Mouse (Mus musculus): ENCODE results near the gene Col4a5. TPM values are rescaled to one million over a fixed set of nuclear protein-coding genes. Genes with fewer than 3 reads are reported as not detected.

The Col4a5 gene
- total RNA-seq (2021): 10 to 100 TPM; 40.7 TPM

DNA sequence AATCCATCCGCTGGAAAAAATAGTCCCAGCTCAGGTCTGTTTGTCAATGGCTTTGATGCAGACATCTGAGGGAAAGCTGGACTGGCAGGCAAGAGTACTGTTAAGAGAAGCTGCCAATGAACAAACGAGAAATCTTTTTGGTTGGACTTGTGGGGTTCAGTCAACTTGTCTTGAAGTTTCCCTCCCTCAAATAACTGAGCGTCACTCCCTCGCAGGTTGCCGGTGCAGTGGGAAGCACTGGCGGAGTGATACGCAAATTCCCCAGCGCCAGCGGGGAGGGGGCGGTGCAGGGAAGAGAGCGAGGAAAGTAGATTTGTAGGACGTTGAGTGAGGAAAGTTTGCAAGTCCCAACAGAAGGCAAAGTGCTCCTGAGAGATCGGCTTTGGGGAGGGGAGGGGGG, at the start of gene Col4a5:
Col4a5 (plus strand) TSS at position 276 of the 400 bp plus-strand sequence.
- intact Hi-C loops (cut with DNase I): loop anchor here (10.0 kb wide), 1 partner anchor 170 kb away; no protein-coding TSS in a partner anchor
- DNase-seq: peak; percentile 48 to 59

DNA sequence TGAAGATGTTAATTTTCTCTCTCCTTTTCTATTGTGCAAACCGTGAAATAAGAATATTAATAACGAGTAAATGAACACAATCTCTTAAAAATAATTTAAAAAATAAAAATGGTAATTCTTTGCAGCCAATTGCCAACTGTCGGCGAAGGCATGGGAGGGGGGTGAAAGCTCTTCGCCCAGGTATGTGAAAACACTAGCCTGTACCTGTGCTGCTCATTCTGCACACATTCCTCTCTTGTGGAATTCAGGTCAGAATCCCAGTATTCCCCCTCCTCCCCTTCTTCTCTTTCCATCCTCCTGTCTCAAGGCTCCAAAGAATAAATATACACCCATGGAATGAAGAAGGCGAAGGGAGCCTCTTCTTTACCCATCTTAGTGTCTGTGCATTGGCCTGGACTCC, 38.4 kb upstream of the Col4a5 start:
- intact Hi-C loops (cut with DNase I): no loop called here
- no peak for DNase-seq

GRCm38 (mm10) chrX:141439423-141439822, 35.8 kb upstream of the Col4a5 start:
- intact Hi-C loops (cut with DNase I): no loop called here
- DNase-seq: no peak

- intact Hi-C loops (cut with DNase I): no loop called here
- no peak for DNase-seq
Observed at GRCm38 (mm10) chrX:141447936-141448335, 27.2 kb upstream of the Col4a5 start.

GRCm38 (mm10) chrX:141473470-141474302, 1.5 kb upstream of the Col4a5 start, which contains the start of gene Col4a6:
Col4a6 (minus strand) TSS chrX:141474076.
- intact Hi-C loops (cut with DNase I): loop anchor here (5.0 to 10.0 kb wide), 2 partner anchors 169 to 719 kb away; no protein-coding TSS in a partner anchor
- peak; percentile 5 to 9 for DNase-seq

- peak; percentile 10 to 22 for DNase-seq
- intact Hi-C loops (cut with DNase I): loop anchor here (10.0 kb wide), 1 partner anchor 171 kb away; no protein-coding TSS in a partner anchor
Observed at GRCm38 (mm10) chrX:141475566-141476327, 562 bp downstream of the Col4a5 start.

DNA sequence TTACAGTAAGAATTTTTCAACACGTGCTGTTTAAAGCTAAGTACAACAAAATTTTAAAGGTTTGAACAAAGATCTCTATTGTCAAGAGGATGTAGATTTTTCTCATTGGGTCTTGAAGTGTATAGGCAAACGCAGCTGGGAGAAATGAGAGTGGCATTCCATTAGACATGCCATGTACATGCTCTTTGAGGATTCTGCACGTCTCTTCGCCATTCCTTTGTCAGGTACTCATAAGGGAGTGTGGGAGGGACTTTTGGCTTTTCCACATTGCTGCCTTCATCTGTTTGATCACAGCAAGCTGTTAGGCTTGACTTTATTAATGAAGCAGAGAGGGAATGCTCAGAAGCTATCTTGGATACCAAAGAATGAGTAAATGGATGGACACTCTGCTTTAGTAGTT, 19.4 kb downstream of the Col4a5 start:
- DNase-seq: no peak
- intact Hi-C loops (cut with DNase I): no loop called here

GRCm38 (mm10) chrX:141503125-141503524, 27.9 kb downstream of the Col4a5 start:
- no peak for DNase-seq
- intact Hi-C loops (cut with DNase I): no loop called here

GRCm38 (mm10) chrX:141533447-141533846, 58.3 kb downstream of the Col4a5 start:
- intact Hi-C loops (cut with DNase I): no loop called here
- DNase-seq: no peak

- intact Hi-C loops (cut with DNase I): no loop called here
- DNase-seq: no peak
Observed at GRCm38 (mm10) chrX:141547471-141547870, 72.3 kb downstream of the Col4a5 start.

- intact Hi-C loops (cut with DNase I): loop anchor here (10.0 kb wide), 1 partner anchor 505 kb away; no protein-coding TSS in a partner anchor
- no peak for DNase-seq
Observed at GRCm38 (mm10) chrX:141590242-141590641, 115.1 kb downstream of the Col4a5 start.

GRCm38 (mm10) chrX:141721725-141722124, 246.5 kb downstream of the Col4a5 start:
- DNase-seq: no peak
- intact Hi-C loops (cut with DNase I): no loop called here

GRCm38 (mm10) chrX:141723936-141724335, 248.8 kb downstream of the Col4a5 start:
- DNase-seq: no peak
- intact Hi-C loops (cut with DNase I): no loop called here

DNA sequence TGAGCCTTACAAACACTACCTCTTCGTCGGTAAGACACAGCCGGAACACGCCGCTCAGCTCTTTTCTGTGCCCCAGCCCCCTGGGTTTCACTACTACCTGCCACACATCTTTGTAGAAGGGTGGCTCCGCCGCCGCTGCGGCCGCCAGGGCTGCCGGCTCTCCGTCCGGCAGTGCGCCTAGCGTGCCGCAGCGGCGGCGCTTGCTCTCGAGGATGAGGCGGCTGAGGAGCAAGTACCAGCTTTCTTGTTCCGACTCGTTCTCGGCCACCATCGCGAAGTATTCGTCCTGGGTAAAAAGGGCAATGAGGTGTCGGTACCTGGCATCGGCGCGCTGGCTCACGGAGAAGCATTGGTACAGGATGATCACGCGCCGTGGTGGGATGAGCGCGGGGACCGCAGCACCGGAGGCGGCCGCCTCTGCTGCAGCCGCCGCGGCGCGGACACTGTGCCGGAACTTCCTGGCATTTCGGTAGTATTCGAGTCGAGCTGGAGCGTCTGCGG, 249.3 kb downstream of the Col4a5 start:
- intact Hi-C loops (cut with DNase I): no loop called here
- no peak for DNase-seq

- intact Hi-C loops (cut with DNase I): no loop called here
- DNase-seq: no peak
Observed at GRCm38 (mm10) chrX:141724937-141725918, 250.0 kb downstream of the Col4a5 start, which contains the start of gene Irs4. Irs4 (minus strand) TSS chrX:141725263.

GRCm38 (mm10) chrX:141729570-141729969, 254.4 kb downstream of the Col4a5 start:
- DNase-seq: no peak
- intact Hi-C loops (cut with DNase I): no loop called here
